Mouse (Mus musculus) left cerebral cortex, adult 2 months (tissue): ENCODE measurements at regions not wholly inside any gene's neighbourhood (a gene's known extent, or its start where the extent isn't known, plus 50 kb on each side); places are given as distances from the start of the nearest gene placed in this dataset.
A peak's percentile ranks its signal among the peaks of the same experiment; 100 is the strongest.

ENCODE experiments used
- DNase-seq, 2 experiments: peaks; one replicate each; pipeline ENCODE4 v3.0.0; 2021 to 2022; ENCODE audit warnings: low spot score in 2 of 2, mixed read lengths in 1 of 2; ENCODE audit errors: extremely low spot score in 1 of 2
- H3K27ac ChIP-seq: fragments of 200-600 bp; 2 replicates; pipeline ENCODE4 v1.8.1; 2022
- H3K4me3 ChIP-seq: fragments of 200-600 bp; 2 replicates; pipeline ENCODE4 v1.8.1; 2022
- CTCF ChIP-seq: fragments of 200-600 bp; IDR thresholded peaks from 2 replicates; pipeline ENCODE4 v1.8.1; 2022; ENCODE audit warnings: antibody characterized with exemption, mild to moderate bottlenecking, moderate library complexity
- intact Hi-C: fragments of 180-260 bp; cut with DNase I; formaldehyde crosslinking; loops from one replicate; pipeline ENCODE4 v1.15.1; 2025

GRCm38 (mm10) chrX:39433918-39434317 is 87.9 kb downstream of the Cypt15 start:
- Histone ChIP-seq H3K4me3 (no peak overlapping the region), H3K27ac (no peak overlapping the region)
- intact Hi-C loops, result loop anchor here (5.0 to 10.0 kb wide), 3 partner anchors 182 to 1818 kb away; no protein-coding TSS in a partner anchor
- peak in 1 of 2 experiments; percentile 8 for DNase-seq
- no peak for TF ChIP-seq CTCF
